Mouse (Mus musculus) limb, embryonic 10.5 days (tissue): ENCODE measurements around the gene AC124502.3. TPM values are rescaled to one million over a fixed set of nuclear protein-coding genes. Genes with fewer than 3 reads are reported as not detected.
"Not testable (repeated sequence)": the region's sequence is repeated elsewhere in the genome, so short reads cannot be mapped to it uniquely, and the experiment has no call there.

Source experiments
- DNase-seq: peaks from one replicate; pipeline ENCODE4 v3.0.0-alpha.2; 2017; ENCODE audit warnings: low spot score
- H3K27ac ChIP-seq: fragments of 300-500 bp; sonication (generic); 2 replicates; pipeline ENCODE4 v1.5.1; 2016; ENCODE audit warnings: mild to moderate bottlenecking
- H3K27me3 ChIP-seq: fragments of 300-500 bp; sonication (generic); 2 replicates; pipeline ENCODE4 v1.6.1; 2016; ENCODE audit warnings: low read depth, mild to moderate bottlenecking; ENCODE audit not compliant: poor library complexity, severe bottlenecking
- H3K36me3 ChIP-seq: fragments of 300-500 bp; sonication (generic); 2 replicates; pipeline ENCODE4 v1.6.1; 2016; ENCODE audit warnings: mild to moderate bottlenecking, moderate library complexity
- H3K4me1 ChIP-seq: fragments of 300-500 bp; sonication (generic); 2 replicates; pipeline ENCODE4 v1.6.1; 2016
- H3K4me3 ChIP-seq: fragments of 300-500 bp; sonication (generic); 2 replicates; pipeline ENCODE4 v1.5.1; 2016; ENCODE audit warnings: mild to moderate bottlenecking, moderate library complexity
- H3K9me3 ChIP-seq: fragments of 300-500 bp; sonication (generic); replicated peaks from 2 replicates; pipeline ENCODE4 v1.6.1; 2016; ENCODE audit warnings: mild to moderate bottlenecking
- WGBS: fragments of 180-500 bp; shearing (Covaris S2); methylation state at CpG from one replicate; pipeline ENCODE4 v1.1.7; 2016; 5-methylcytosine and 5-hydroxymethylcytosine counted together
- polyA plus RNA-seq: library from polyadenylated mRNA; unstranded; fragments of >200 nt; fragmentation: Nextera tagmentation; extraction: Ambion mirVana; gene quantifications from 2 replicates; pipeline ENCODE4 v1.2.1, GENCODE M21; 2016

The AC124502.3 gene
- 1.8 and 3.1 TPM in 2 replicates for polyA plus RNA-seq

GRCm38 (mm10) chr19:5038709-5039156 is at the start of gene AC124502.3, which contains the start of gene B4gat1:
Gene AC124502.3 (plus strand): TSS chr19:5038891.
Gene B4gat1 (plus strand): TSS chr19:5038826.
- Histone ChIP-seq H3K4me3 (peak within 1 kb of the TSS; percentile 91), H3K27me3 (no peaks in the 10 kb centered on the region), H3K4me1 (peaks cover 46% of the 10 kb centered on the region), H3K9me3 (no peaks in the 10 kb centered on the region), H3K27ac (peak within 1 kb of the TSS; percentile 94), H3K36me3 (peaks cover 7% of the 10 kb centered on the region)
- DNase-seq = peak; percentile 90
- WGBS = 0% methylated on average over 44 of the region's 44 CpGs

GRCm38 (mm10) chr19:4989013-4989412 is 49.7 kb upstream of the AC124502.3 start:
- peak; percentile 100 for DNase-seq
- Histone ChIP-seq H3K4me3 (no peak overlapping the region), H3K4me1 (peaks cover 7% of the 10 kb centered on the region), H3K27ac (no peak overlapping the region), H3K27me3 (peaks cover 79% of the 10 kb centered on the region), H3K9me3 (no peaks in the 10 kb centered on the region), H3K36me3 (no peaks in the 10 kb centered on the region)
- 4% methylated on average over 13 of the region's 13 CpGs for WGBS

GRCm38 (mm10) chr19:4989434-4990255 is 49.0 kb upstream of the AC124502.3 start:
- Histone ChIP-seq H3K27me3 (peaks cover 79% of the 10 kb centered on the region), H3K4me3 (no peak overlapping the region), H3K9me3 (no peaks in the 10 kb centered on the region), H3K27ac (no peak overlapping the region), H3K4me1 (peaks cover 7% of the 10 kb centered on the region), H3K36me3 (no peaks in the 10 kb centered on the region)
- WGBS = 18% methylated on average over 47 of the region's 47 CpGs
- DNase-seq = no peak

GRCm38 (mm10) chr19:4990256-4990625 is 48.5 kb upstream of the AC124502.3 start, which contains the start of gene Npas4:
Gene Npas4 (minus strand): TSS chr19:4990316.
- Histone ChIP-seq H3K27me3 (peaks cover 77% of the 10 kb centered on the region), H3K4me1 (peaks cover 7% of the 10 kb centered on the region), H3K27ac (no peak within 1 kb of the TSS), H3K36me3 (no peaks in the 10 kb centered on the region), H3K9me3 (no peaks in the 10 kb centered on the region), H3K4me3 (no peak within 1 kb of the TSS)
- no peak for DNase-seq
- 27% methylated on average over 4 of the region's 4 CpGs for WGBS

- Histone ChIP-seq H3K27me3 (peaks cover 72% of the 10 kb centered on the region), H3K4me3 (no peak overlapping the region), H3K27ac (no peak overlapping the region), H3K36me3 (no peaks in the 10 kb centered on the region), H3K9me3 (no peaks in the 10 kb centered on the region), H3K4me1 (peaks cover 7% of the 10 kb centered on the region)
- DNase-seq = no peak
- WGBS = under 1% methylated on average over 22 of the region's 22 CpGs
These were observed 48.0 kb upstream of the AC124502.3 start for GRCm38 (mm10) chr19:4990716-4991115.

- DNase-seq = peak; percentile 71
- no peak overlapping the region for H3K4me3 ChIP-seq
- H3K9me3 ChIP-seq = no peaks in the 10 kb centered on the region
- H3K27ac ChIP-seq = no peak overlapping the region
- H3K27me3 ChIP-seq = peaks cover 72% of the 10 kb centered on the region
- no peaks in the 10 kb centered on the region for H3K36me3 ChIP-seq
- peaks cover 7% of the 10 kb centered on the region for H3K4me1 ChIP-seq
- 20% methylated on average over 8 of the region's 8 CpGs for WGBS
These were observed 46.3 kb upstream of the AC124502.3 start for GRCm38 (mm10) chr19:4992371-4992770.

GRCm38 (mm10) chr19:4992904-4993303 is 45.8 kb upstream of the AC124502.3 start:
- H3K27ac ChIP-seq = no peak overlapping the region
- H3K36me3 ChIP-seq = no peaks in the 10 kb centered on the region
- DNase-seq = no peak
- H3K27me3 ChIP-seq = peaks cover 72% of the 10 kb centered on the region
- H3K4me1 ChIP-seq = peaks cover 7% of the 10 kb centered on the region
- no peaks in the 10 kb centered on the region for H3K9me3 ChIP-seq
- 12% methylated on average over 9 of the region's 9 CpGs for WGBS
- H3K4me3 ChIP-seq = no peak overlapping the region

GRCm38 (mm10) chr19:4994043-4994442 is 44.6 kb upstream of the AC124502.3 start:
- no peak overlapping the region for H3K4me3 ChIP-seq
- no peak overlapping the region for H3K27ac ChIP-seq
- WGBS = 73% methylated on average over 5 of the region's 5 CpGs
- no peaks in the 10 kb centered on the region for H3K36me3 ChIP-seq
- no peak for DNase-seq
- peaks cover 7% of the 10 kb centered on the region for H3K4me1 ChIP-seq
- no peaks in the 10 kb centered on the region for H3K9me3 ChIP-seq
- H3K27me3 ChIP-seq = peaks cover 72% of the 10 kb centered on the region

- no peaks in the 10 kb centered on the region for H3K36me3 ChIP-seq
- peaks cover 45% of the 10 kb centered on the region for H3K27me3 ChIP-seq
- no peak for DNase-seq
- no peaks in the 10 kb centered on the region for H3K9me3 ChIP-seq
- WGBS = 81% methylated on average over 6 of the region's 6 CpGs
- H3K27ac ChIP-seq = no peak overlapping the region
- H3K4me1 ChIP-seq = peaks cover 11% of the 10 kb centered on the region
- no peak overlapping the region for H3K4me3 ChIP-seq
These were observed 39.1 kb upstream of the AC124502.3 start for GRCm38 (mm10) chr19:4999445-5000140.

- 1% methylated on average over 39 of the region's 39 CpGs for WGBS
- Histone ChIP-seq H3K4me1 (peaks cover 11% of the 10 kb centered on the region), H3K27ac (no peak overlapping the region), H3K27me3 (peaks cover 34% of the 10 kb centered on the region), H3K4me3 (peak overlapping the region; percentile 48), H3K36me3 (no peaks in the 10 kb centered on the region), H3K9me3 (no peaks in the 10 kb centered on the region)
- DNase-seq = peak; percentile 85
These were observed 36.9 kb upstream of the AC124502.3 start for GRCm38 (mm10) chr19:5001666-5002406.

- Histone ChIP-seq H3K27me3 (peaks cover 29% of the 10 kb centered on the region), H3K4me1 (peaks cover 11% of the 10 kb centered on the region)
- not testable (repeated sequence) for H3K27ac ChIP-seq, DNase-seq, H3K9me3 ChIP-seq, H3K36me3 ChIP-seq, H3K4me3 ChIP-seq
- WGBS = 68% methylated on average over 2 of the region's 2 CpGs
These were observed 35.0 kb upstream of the AC124502.3 start for GRCm38 (mm10) chr19:5003644-5004043.

- H3K4me1 ChIP-seq = peaks cover 11% of the 10 kb centered on the region
- no peak overlapping the region for H3K27ac ChIP-seq
- DNase-seq = no peak
- H3K4me3 ChIP-seq = no peak overlapping the region
- H3K9me3 ChIP-seq = no peaks in the 10 kb centered on the region
- no peaks in the 10 kb centered on the region for H3K36me3 ChIP-seq
- H3K27me3 ChIP-seq = peaks cover 20% of the 10 kb centered on the region
- WGBS = 72% methylated on average over 4 of the region's 4 CpGs
These were observed 33.8 kb upstream of the AC124502.3 start for GRCm38 (mm10) chr19:5004925-5005324.
